ENCODE assay signal across 8 mouse cellular contexts in genomic region chr9:75037451-75038356, GRCm38 (mm10). TPM values are rescaled to one million over a fixed set of nuclear protein-coding genes. Genes with fewer than 3 reads are reported as not detected.
DNase-seq lines count a peak whose midpoint lies in the region; ATAC-seq lines count a peak whose summit lies in the region.

Arpp19 (plus strand) TSS chr9:75037614.

- WGBS in heart, embryonic 14.5 days: under 1% methylated on average over 65 of the region's 73 CpGs
- WGBS in liver, embryonic 13.5 days (ENCODE audit: insufficient replicate concordance): under 1% methylated on average over 72 of the region's 73 CpGs
- under 1% methylated on average over 72 of the region's 73 CpGs for WGBS in stomach, embryonic 16.5 days

- no peak within 1 kb of the TSS; the same call in 1 of the 2 replicates for H3K27ac ChIP-seq in brown adipose tissue, adult 24 weeks (replicated peaks; ENCODE audit: low read depth, low read length)
- peak within 1 kb of the TSS; percentile 39 to 66 for H3K27ac ChIP-seq in heart, embryonic 14.5 days (replicated peaks in 1 of 2; ENCODE audit: control insufficient read depth in 1 of 2, insufficient read depth in 1 of 2, low read depth in 2 of 2, low read length in 2 of 2)
- H3K27ac ChIP-seq in liver, embryonic 13.5 days: peak within 1 kb of the TSS; percentile 76
- peak within 1 kb of the TSS; percentile 76 for H3K27ac ChIP-seq in stomach, embryonic 16.5 days (ENCODE audit: low read length)

- peak; percentile 89 for DNase-seq in CD4-positive, CD25-positive, alpha-beta regulatory T cell, adult 2 months (ENCODE audit: low read depth, low spot score)
- DNase-seq in fibroblast of lung, adult 2 months (ENCODE audit: low read depth): peak; percentile 53
- peak; percentile 91 for DNase-seq in kidney, postnatal 14 days
- peak; percentile 68 for DNase-seq in liver, embryonic 13.5 days
- peak; percentile 88 for DNase-seq in neural tube, embryonic 10.5 days (ENCODE audit: extremely low spot score, low spot score)

- H3K27me3 ChIP-seq in heart, embryonic 14.5 days (ENCODE audit: control insufficient read depth, insufficient read depth, low read length): no peaks in the 10 kb centered on the region
- H3K27me3 ChIP-seq in liver, embryonic 13.5 days: no peaks in the 10 kb centered on the region
- no peaks in the 10 kb centered on the region for H3K27me3 ChIP-seq in stomach, embryonic 16.5 days (ENCODE audit: control insufficient read depth, insufficient read depth, low read length)

- H3K9me3 ChIP-seq in heart, embryonic 14.5 days (ENCODE audit: control insufficient read depth, low read length): no peaks in the 10 kb centered on the region
- no peaks in the 10 kb centered on the region for H3K9me3 ChIP-seq in liver, embryonic 13.5 days (replicated peaks)
- no peaks in the 10 kb centered on the region for H3K9me3 ChIP-seq in stomach, embryonic 16.5 days (replicated peaks; ENCODE audit: control insufficient read depth, low read length)

- peaks cover 13% of the 10 kb centered on the region for H3K36me3 ChIP-seq in heart, embryonic 14.5 days (ENCODE audit: control insufficient read depth, insufficient read depth, low read length)
- H3K36me3 ChIP-seq in liver, embryonic 13.5 days: peaks cover 2% of the 10 kb centered on the region; the same call in 1 of the 2 replicates
- H3K36me3 ChIP-seq in stomach, embryonic 16.5 days (ENCODE audit: control insufficient read depth, insufficient read depth, low read length): no peaks in the 10 kb centered on the region

- H3K9ac ChIP-seq in heart, embryonic 14.5 days (ENCODE audit: low read length): peak within 1 kb of the TSS; percentile 90
- peak within 1 kb of the TSS; percentile 90 for H3K9ac ChIP-seq in liver, embryonic 13.5 days
- H3K9ac ChIP-seq in stomach, embryonic 16.5 days (ENCODE audit: low read length): peak within 1 kb of the TSS; percentile 95

- peak; percentile 85 for ATAC-seq in heart, embryonic 14.5 days (ENCODE audit: insufficient number of reproducible peaks, insufficient read depth, low FRiP score, low read depth)
- ATAC-seq in liver, embryonic 13.5 days (ENCODE audit: low read depth): peak; percentile 92
- ATAC-seq in stomach, embryonic 16.5 days (ENCODE audit: insufficient read depth, low FRiP score): peak; percentile 94

- peaks cover 3% of the 10 kb centered on the region; the same call in 1 of the 2 replicates for H3K4me1 ChIP-seq in brown adipose tissue, adult 24 weeks (ENCODE audit: control insufficient read depth, insufficient read depth, insufficient read length, low read length)
- peaks cover 0 to 7% of the 10 kb centered on the region in 2 experiments for H3K4me1 ChIP-seq in heart, embryonic 14.5 days (ENCODE audit: control insufficient read depth in 2 of 2, insufficient read depth in 2 of 2, low read length in 2 of 2)
- H3K4me1 ChIP-seq in liver, embryonic 13.5 days (replicated peaks): peaks cover 28% of the 10 kb centered on the region
- H3K4me1 ChIP-seq in stomach, embryonic 16.5 days (ENCODE audit: control insufficient read depth, insufficient read depth, low read length): peaks cover 6% of the 10 kb centered on the region

- H3K4me3 ChIP-seq in brown adipose tissue, adult 24 weeks (ENCODE audit: insufficient read depth, low read depth, low read length): peak within 1 kb of the TSS; percentile 88
- peak within 1 kb of the TSS; percentile 79 to 92 for H3K4me3 ChIP-seq in heart, embryonic 14.5 days (ENCODE audit: control insufficient read depth in 1 of 2, insufficient read depth in 1 of 2, low read depth in 1 of 2, low read length in 2 of 2)
- H3K4me3 ChIP-seq in liver, embryonic 13.5 days (replicated peaks): peak within 1 kb of the TSS; percentile 88
- H3K4me3 ChIP-seq in stomach, embryonic 16.5 days (replicated peaks; ENCODE audit: low read length): peak within 1 kb of the TSS; percentile 96

- peak within 1 kb of the TSS; percentile 65 for H3K4me2 ChIP-seq in heart, embryonic 14.5 days (ENCODE audit: low read length)
- H3K4me2 ChIP-seq in liver, embryonic 13.5 days: peak within 1 kb of the TSS; percentile 78
- H3K4me2 ChIP-seq in stomach, embryonic 16.5 days (ENCODE audit: low read depth, low read length): peak within 1 kb of the TSS; percentile 83

RNA-seq across cellular contexts. Expression of gene Arpp19, which starts in this region (rescaled TPM):
- 221 and 237 TPM in 2 replicates for polyA plus RNA-seq in brown adipose tissue, adult 24 weeks (2012; ENCODE audit: insufficient read depth, insufficient read length, missing spikeins)
- polyA plus RNA-seq in heart, embryonic 14.5 days (2014; fragmentation: Nextera tagmentation; extraction: Ambion mirVana): 211 and 219 TPM in 2 replicates
- polyA plus RNA-seq in liver, embryonic 13.5 days (2015; fragmentation: Nextera tagmentation; extraction: Ambion mirVana): 196 and 229 TPM in 2 replicates
- polyA plus RNA-seq in stomach, embryonic 16.5 days (2015; fragmentation: Nextera tagmentation; extraction: Ambion mirVana): 256 and 295 TPM in 2 replicates
